Mouse (Mus musculus) midbrain, embryonic 13.5 days (tissue): ENCODE results near the gene Stk32c. TPM values are rescaled to one million over a fixed set of nuclear protein-coding genes. Genes with fewer than 3 reads are reported as not detected.

Experiments used
- polyA plus RNA-seq: library from polyadenylated mRNA; unstranded; fragments of >200 nt; fragmentation: Nextera tagmentation; extraction: Ambion mirVana; gene quantifications from 2 replicates; pipeline ENCODE4 v1.2.1, GENCODE M21; 2015

The Stk32c gene
- polyA plus RNA-seq, 1 experiment from 2014 or later, result 0.79 TPM

Other genes starting within 250 kb of the Stk32c start
- 224 and 225 TPM in 2 replicates for gene Dpysl4, start 127.3 kb downstream of the Stk32c start, polyA plus RNA-seq
- 4.8 and 6.8 TPM in 2 replicates for gene Lrrc27, start 319 bp downstream of the Stk32c start, polyA plus RNA-seq
- gene Pwwp2b, start 35.2 kb upstream of the Stk32c start, polyA plus RNA-seq, result 3.1 and 4.1 TPM in 2 replicates
- 10.0 and 14.3 TPM in 2 replicates for gene Inpp5a, start 175.8 kb upstream of the Stk32c start, polyA plus RNA-seq